Mouse (Mus musculus) lung, adult 2 months (tissue): ENCODE results near the gene Uba52.

Experiments
- CTCF ChIP-seq: fragments of 200-500 bp; IDR thresholded peaks from 2 replicates; pipeline ENCODE4 v1.5.1; 2011; ENCODE audit warnings: mild to moderate bottlenecking, low read length, control low read depth; ENCODE audit not compliant: insufficient read depth
- POLR2A ChIP-seq: fragments of 200-500 bp; IDR thresholded peaks from 2 replicates; pipeline ENCODE4 v1.6.1; 2011; ENCODE audit warnings: low read depth, mild to moderate bottlenecking, control low read depth, low read length, borderline replicate concordance; ENCODE audit errors: extremely low read depth

DNA sequence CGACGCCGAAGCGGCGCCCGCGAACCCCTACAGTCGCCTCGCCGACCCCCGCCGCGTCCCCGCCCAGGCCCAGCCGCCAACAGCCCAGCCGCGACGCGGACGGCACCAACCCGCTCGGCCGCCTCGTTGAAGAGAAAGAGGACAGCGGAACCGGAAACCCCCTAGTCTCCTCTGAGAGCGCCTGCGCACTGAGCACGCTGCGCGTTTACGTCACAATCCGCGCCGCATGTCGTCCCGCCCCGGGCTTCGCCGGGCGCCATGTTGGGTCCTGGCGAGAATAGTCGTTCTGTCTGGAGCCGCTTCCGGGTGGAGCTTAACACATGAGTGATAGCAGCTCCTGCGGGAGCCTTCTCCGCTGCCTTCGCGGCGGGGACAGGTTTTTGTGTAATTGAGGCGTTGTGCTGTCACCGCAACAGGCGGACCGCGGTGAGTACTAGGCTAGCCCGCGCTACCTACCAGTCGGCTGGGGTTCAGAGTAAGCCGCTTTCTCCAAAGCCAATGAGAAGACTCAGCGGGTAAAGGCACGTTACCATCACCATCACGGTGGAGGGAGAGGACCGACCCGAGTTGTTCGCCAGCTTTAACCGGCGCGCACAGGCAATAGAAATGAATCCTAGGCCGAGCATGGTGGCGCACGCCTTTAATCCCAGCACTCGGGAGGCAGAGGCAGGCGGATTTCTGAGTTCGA, at the start of gene Uba52:
- TF ChIP-seq CTCF (no peak), POLR2A (peak; percentile 81; the same call in 1 of the 2 replicates)
